Mouse (Mus musculus): ENCODE data around the gene Napa. TPM values are rescaled to one million over a fixed set of nuclear protein-coding genes. Genes with fewer than 3 reads are reported as not detected.

Napa gene
- polyA plus RNA-seq, 1 experiment from 2014 or later = 136 TPM

- no peaks in the 10 kb centered on the region for H3K27me3 ChIP-seq (ENCODE audit: control insufficient read depth, insufficient read depth, low read length)
- H3K4me2 ChIP-seq (replicated peaks; ENCODE audit: low read depth) = no peak overlapping the region
- no peak overlapping the region for H3K9ac ChIP-seq (ENCODE audit: low read length)
- DNase-seq (ENCODE audit: low spot score) (no peak), ATAC-seq (ENCODE audit: low FRiP score, low TSS enrichment) (no peak)
- no peak for TF ChIP-seq EP300 (optimal IDR thresholded peaks at IDR 0.05)
- no peaks in the 10 kb centered on the region for H3K36me3 ChIP-seq (ENCODE audit: control insufficient read depth, insufficient read depth, low read length)
- no peaks in the 10 kb centered on the region for H3K4me1 ChIP-seq (replicated peaks; ENCODE audit: control insufficient read depth, insufficient read depth)
- WGBS = 71% methylated on average over 4 of the region's 4 CpGs
- H3K9me3 ChIP-seq (ENCODE audit: control insufficient read depth, low read length) = no peaks in the 10 kb centered on the region
- no peak overlapping the region for H3K4me3 ChIP-seq (ENCODE audit: low read depth, low read length)
- H3K27ac ChIP-seq (replicated peaks) = no peak overlapping the region
Measured at GRCm38 (mm10) chr7:16080581-16080980, 17.7 kb upstream of the Napa start.

- Histone ChIP-seq H3K4me3 (ENCODE audit: low read depth, low read length) (no peak overlapping the region), H3K27ac (replicated peaks) (no peak overlapping the region), H3K9me3 (ENCODE audit: control insufficient read depth, low read length) (no peaks in the 10 kb centered on the region), H3K4me2 (replicated peaks; ENCODE audit: low read depth) (no peak overlapping the region), H3K4me1 (replicated peaks; ENCODE audit: control insufficient read depth, insufficient read depth) (no peaks in the 10 kb centered on the region), H3K27me3 (ENCODE audit: control insufficient read depth, insufficient read depth, low read length) (no peaks in the 10 kb centered on the region), H3K36me3 (ENCODE audit: control insufficient read depth, insufficient read depth, low read length) (no peaks in the 10 kb centered on the region), H3K9ac (ENCODE audit: low read length) (no peak overlapping the region)
- 67% methylated on average over 4 of the region's 4 CpGs for WGBS
- TF ChIP-seq EP300 (optimal IDR thresholded peaks at IDR 0.05) = no peak
- TF ChIP-seq CTCF (IDR thresholded peaks at IDR 0.05; ENCODE audit: low read depth) = no peak
- DNase-seq (ENCODE audit: low spot score) (no peak), ATAC-seq (ENCODE audit: low FRiP score, low TSS enrichment) (peak; percentile 61; the same call in 1 of the 2 replicates)
Measured at GRCm38 (mm10) chr7:16083361-16083760, 14.9 kb upstream of the Napa start.

DNA sequence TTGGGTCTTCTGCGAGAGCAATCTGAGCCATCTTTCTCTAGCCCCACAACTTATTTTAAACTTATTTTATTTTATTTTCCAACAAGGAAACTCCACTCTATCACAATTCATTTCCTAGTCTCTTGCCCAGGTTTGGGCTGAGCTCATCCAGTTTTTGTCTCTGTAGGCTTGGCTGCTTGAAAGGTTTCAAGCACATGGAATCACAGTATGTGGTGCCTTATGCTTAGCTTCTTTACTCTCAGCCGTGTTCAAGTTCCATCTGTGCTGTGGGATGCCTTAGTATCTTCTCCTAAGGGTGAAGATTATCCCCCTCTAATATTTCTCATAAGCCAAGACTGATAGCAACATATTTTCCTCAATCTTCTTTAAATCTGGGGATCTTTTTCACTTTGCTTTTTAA, 10.7 kb upstream of the Napa start:
- no peak for DNase-seq (ENCODE audit: low spot score)
- Histone ChIP-seq H3K9me3 (ENCODE audit: control insufficient read depth, low read length) (no peaks in the 10 kb centered on the region), H3K27ac (replicated peaks) (no peak overlapping the region), H3K27me3 (ENCODE audit: control insufficient read depth, insufficient read depth, low read length) (no peaks in the 10 kb centered on the region), H3K4me3 (ENCODE audit: low read depth, low read length) (no peak overlapping the region), H3K4me2 (replicated peaks; ENCODE audit: low read depth) (no peak overlapping the region), H3K4me1 (replicated peaks; ENCODE audit: control insufficient read depth, insufficient read depth) (no peaks in the 10 kb centered on the region), H3K9ac (ENCODE audit: low read length) (no peak overlapping the region), H3K36me3 (ENCODE audit: control insufficient read depth, insufficient read depth, low read length) (no peaks in the 10 kb centered on the region)
- no peak for TF ChIP-seq EP300 (optimal IDR thresholded peaks at IDR 0.05)
- no peak for TF ChIP-seq CTCF (IDR thresholded peaks at IDR 0.05; ENCODE audit: low read depth)
- WGBS = 71% methylated on average over 2 of the region's 2 CpGs
- no peak for ATAC-seq (ENCODE audit: low FRiP score, low TSS enrichment)

DNA sequence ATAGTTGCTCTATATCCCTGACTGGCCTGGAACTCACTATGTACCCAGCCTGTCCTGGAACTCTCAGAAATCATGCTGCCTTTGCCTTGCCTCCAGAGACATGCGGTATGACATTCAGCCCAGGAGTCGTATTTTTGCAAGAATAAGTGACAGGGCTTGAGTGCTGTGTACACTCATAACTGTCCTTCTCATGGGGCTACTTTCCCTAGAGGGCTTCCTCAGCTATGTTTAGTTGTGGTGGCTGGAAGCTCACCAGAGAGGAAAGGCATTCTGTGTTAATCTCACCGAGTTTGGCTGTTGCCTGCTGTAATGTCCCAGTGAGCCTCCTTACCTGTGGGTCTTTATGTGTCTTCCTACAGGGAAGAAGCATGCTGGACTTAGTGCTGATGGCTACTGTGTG, 3.7 kb upstream of the Napa start:
- H3K27me3 ChIP-seq (ENCODE audit: control insufficient read depth, insufficient read depth, low read length) = no peaks in the 10 kb centered on the region
- H3K9me3 ChIP-seq (ENCODE audit: control insufficient read depth, low read length) = no peaks in the 10 kb centered on the region
- no peaks in the 10 kb centered on the region for H3K36me3 ChIP-seq (ENCODE audit: control insufficient read depth, insufficient read depth, low read length)
- TF ChIP-seq EP300 (optimal IDR thresholded peaks at IDR 0.05) (no peak), CTCF (IDR thresholded peaks at IDR 0.05; ENCODE audit: low read depth) (no peak)
- no peaks in the 10 kb centered on the region for H3K4me1 ChIP-seq (replicated peaks; ENCODE audit: control insufficient read depth, insufficient read depth)
- no peak overlapping the region for H3K4me3 ChIP-seq (ENCODE audit: low read depth, low read length)
- no peak overlapping the region for H3K4me2 ChIP-seq (replicated peaks; ENCODE audit: low read depth)
- DNase-seq (ENCODE audit: low spot score) (no peak), ATAC-seq (ENCODE audit: low FRiP score, low TSS enrichment) (no peak)
- 65% methylated on average over 3 of the region's 3 CpGs for WGBS
- no peak overlapping the region for H3K27ac ChIP-seq (replicated peaks)
- H3K9ac ChIP-seq (ENCODE audit: low read length) = no peak overlapping the region

DNA sequence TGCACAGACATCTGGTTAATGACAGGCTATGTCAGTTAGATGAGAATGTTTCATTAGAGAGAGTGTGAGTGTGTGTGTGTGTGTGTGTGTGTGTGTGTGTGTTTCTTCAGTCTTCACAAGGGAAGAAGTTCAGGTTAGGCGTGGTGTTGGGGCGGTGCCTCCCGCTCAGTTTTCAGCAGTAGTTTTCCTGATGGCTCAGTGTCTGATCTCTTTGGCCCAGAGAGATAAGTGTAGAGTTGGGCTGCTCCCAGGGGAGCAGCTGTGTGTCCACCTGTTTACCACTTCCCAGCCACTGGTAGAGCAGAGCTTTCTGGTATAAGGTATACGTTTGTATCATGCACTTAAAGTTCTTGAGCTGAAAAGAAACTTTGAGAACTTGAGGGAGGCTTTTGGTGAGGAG, 1.6 kb downstream of the Napa start:
- H3K4me3 ChIP-seq (ENCODE audit: low read depth, low read length) = no peak overlapping the region
- H3K27ac ChIP-seq (replicated peaks) = no peak overlapping the region
- ATAC-seq (ENCODE audit: low FRiP score, low TSS enrichment) (no peak), DNase-seq (ENCODE audit: low spot score) (no peak)
- WGBS = 60% methylated on average over 4 of the region's 4 CpGs
- H3K9me3 ChIP-seq (ENCODE audit: control insufficient read depth, low read length) = no peaks in the 10 kb centered on the region
- TF ChIP-seq EP300 (optimal IDR thresholded peaks at IDR 0.05) = no peak
- no peak for TF ChIP-seq CTCF (IDR thresholded peaks at IDR 0.05; ENCODE audit: low read depth)
- no peaks in the 10 kb centered on the region for H3K4me1 ChIP-seq (replicated peaks; ENCODE audit: control insufficient read depth, insufficient read depth)
- peak overlapping the region; percentile 19; the same call in 1 of the 2 replicates for H3K9ac ChIP-seq (ENCODE audit: low read length)
- no peaks in the 10 kb centered on the region for H3K27me3 ChIP-seq (ENCODE audit: control insufficient read depth, insufficient read depth, low read length)
- H3K4me2 ChIP-seq (replicated peaks; ENCODE audit: low read depth) = 0 out of 2 replicates have a peak overlapping the region, but pooled peaks have one; percentile 23
- H3K36me3 ChIP-seq (ENCODE audit: control insufficient read depth, insufficient read depth, low read length) = peaks cover 2% of the 10 kb centered on the region; the same call in 1 of the 2 replicates

GRCm38 (mm10) chr7:16101081-16101480, 2.8 kb downstream of the Napa start:
- 70% methylated on average over 7 of the region's 7 CpGs for WGBS
- H3K9ac ChIP-seq (ENCODE audit: low read length) = no peak overlapping the region

More at GRCm38 (mm10) chr7:16101081-16101480, 2.8 kb downstream of the Napa start:
- Histone ChIP-seq H3K4me1 (replicated peaks; ENCODE audit: control insufficient read depth, insufficient read depth) (no peaks in the 10 kb centered on the region), H3K27ac (replicated peaks) (no peak overlapping the region), H3K4me2 (replicated peaks; ENCODE audit: low read depth) (no peak overlapping the region), H3K4me3 (ENCODE audit: low read depth, low read length) (no peak overlapping the region), H3K27me3 (ENCODE audit: control insufficient read depth, insufficient read depth, low read length) (no peaks in the 10 kb centered on the region), H3K9me3 (ENCODE audit: control insufficient read depth, low read length) (no peaks in the 10 kb centered on the region), H3K36me3 (ENCODE audit: control insufficient read depth, insufficient read depth, low read length) (peaks cover 2% of the 10 kb centered on the region; the same call in 1 of the 2 replicates)
- TF ChIP-seq EP300 (optimal IDR thresholded peaks at IDR 0.05) = no peak
- ATAC-seq (ENCODE audit: low FRiP score, low TSS enrichment) (no peak), DNase-seq (ENCODE audit: low spot score) (no peak)
